Mouse (Mus musculus): Measurements from ENCODE around the gene Vmn2r92. TPM values are rescaled to one million over a fixed set of nuclear protein-coding genes. Genes with fewer than 3 reads are reported as not detected.

The Vmn2r92 gene
- polyA plus RNA-seq (2014; fragmentation: Illumina TruSeq; extraction: RNeasy Lipid Tissue Mini Kit (QIAGEN cat#74804); ENCODE audit: low read depth, low replicate concordance): not detected

DNA sequence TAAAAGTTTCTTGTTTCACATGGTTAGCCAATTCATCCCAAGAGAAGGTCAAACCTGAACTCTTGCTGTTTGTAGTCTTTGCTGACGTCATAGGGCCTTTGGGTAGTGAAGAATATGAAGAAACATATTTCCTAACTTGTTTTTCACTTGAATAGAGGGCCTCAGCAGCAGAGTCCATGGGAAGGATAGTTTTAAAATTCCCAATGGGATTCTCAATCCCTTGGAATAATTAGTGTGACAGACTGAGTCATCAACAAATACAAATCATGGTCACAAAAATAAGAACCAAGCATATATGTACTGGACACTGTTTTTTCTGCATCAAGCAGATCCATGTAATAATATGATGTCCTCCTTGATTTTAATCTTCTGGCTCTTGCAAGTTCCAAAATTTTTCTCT lies at the start of gene Vmn2r92:
Vmn2r92 (plus strand) TSS at position 301 of the 400 bp plus-strand sequence.

Other genes starting within 250 kb of the Vmn2r92 start
- not detected for gene Fpr-rs4, start 130.2 kb upstream of the Vmn2r92 start, polyA plus RNA-seq (2014; fragmentation: Illumina TruSeq; extraction: RNeasy Lipid Tissue Mini Kit (QIAGEN cat#74804); ENCODE audit: low read depth, low replicate concordance)
- not detected for gene Vmn2r124, start 102.5 kb upstream of the Vmn2r92 start, polyA plus RNA-seq (2014; fragmentation: Illumina TruSeq; extraction: RNeasy Lipid Tissue Mini Kit (QIAGEN cat#74804); ENCODE audit: low read depth, low replicate concordance)
- gene Vmn2r91, start 66.9 kb upstream of the Vmn2r92 start, polyA plus RNA-seq (2014; fragmentation: Illumina TruSeq; extraction: RNeasy Lipid Tissue Mini Kit (QIAGEN cat#74804); ENCODE audit: low read depth, low replicate concordance): not detected
- gene Vmn2r94, start 125.9 kb downstream of the Vmn2r92 start, polyA plus RNA-seq (2014; fragmentation: Illumina TruSeq; extraction: RNeasy Lipid Tissue Mini Kit (QIAGEN cat#74804); ENCODE audit: low read depth, low replicate concordance): not detected
- not detected for gene Vmn2r93, start 146.2 kb downstream of the Vmn2r92 start, polyA plus RNA-seq (2014; fragmentation: Illumina TruSeq; extraction: RNeasy Lipid Tissue Mini Kit (QIAGEN cat#74804); ENCODE audit: low read depth, low replicate concordance)